Mouse (Mus musculus): ENCODE measurements at regions not wholly inside any gene's neighbourhood (a gene's known extent, or its start where the extent isn't known, plus 50 kb on each side); places are given as distances from the start of the nearest gene placed in this dataset. TPM values are rescaled to one million over a fixed set of nuclear protein-coding genes. Genes with fewer than 3 reads are reported as not detected.

Small RNA genes in the stretch of these regions (microRNA-seq; reads per million reads assigned to microRNA genes)
- gene Mir7214 (not detected), gene Mir7216 (not detected), gene Mir7217 (not detected), gene Mir7218 (not detected)

All from neural tube, embryonic 15.5 days (tissue).